Mouse (Mus musculus) hindlimb bud, embryonic 11.5 days (tissue): Measurements from ENCODE around the gene Inpp5d.
A peak's percentile ranks its signal among the peaks of the same experiment; 100 is the strongest.

Experiments
- DNase-seq: peaks from one replicate; pipeline ENCODE4 v3.0.0-alpha.2; 2012; ENCODE audit warnings: low read depth, low spot score; ENCODE audit errors: extremely low spot score

Inpp5d gene

DNA sequence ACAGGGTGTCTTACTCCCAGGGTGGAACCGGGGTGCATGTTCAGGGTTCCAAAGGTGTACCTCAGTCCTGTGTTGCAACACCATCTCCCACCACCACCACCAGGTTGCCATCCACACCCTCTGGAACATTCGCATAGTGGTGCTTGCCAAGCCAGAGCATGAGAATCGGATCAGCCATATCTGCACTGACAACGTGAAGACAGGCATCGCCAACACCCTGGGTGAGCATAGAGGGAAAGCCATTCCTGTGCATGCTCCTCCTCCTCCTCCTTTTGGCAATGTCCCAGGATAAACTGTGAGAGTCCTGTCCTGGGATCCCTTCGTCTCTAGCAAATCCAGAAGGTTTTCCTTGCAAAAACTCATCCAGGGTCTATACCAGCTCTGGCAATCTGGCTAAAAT lies 77.9 kb downstream of the Inpp5d start:
- DNase-seq = no peak

DNA sequence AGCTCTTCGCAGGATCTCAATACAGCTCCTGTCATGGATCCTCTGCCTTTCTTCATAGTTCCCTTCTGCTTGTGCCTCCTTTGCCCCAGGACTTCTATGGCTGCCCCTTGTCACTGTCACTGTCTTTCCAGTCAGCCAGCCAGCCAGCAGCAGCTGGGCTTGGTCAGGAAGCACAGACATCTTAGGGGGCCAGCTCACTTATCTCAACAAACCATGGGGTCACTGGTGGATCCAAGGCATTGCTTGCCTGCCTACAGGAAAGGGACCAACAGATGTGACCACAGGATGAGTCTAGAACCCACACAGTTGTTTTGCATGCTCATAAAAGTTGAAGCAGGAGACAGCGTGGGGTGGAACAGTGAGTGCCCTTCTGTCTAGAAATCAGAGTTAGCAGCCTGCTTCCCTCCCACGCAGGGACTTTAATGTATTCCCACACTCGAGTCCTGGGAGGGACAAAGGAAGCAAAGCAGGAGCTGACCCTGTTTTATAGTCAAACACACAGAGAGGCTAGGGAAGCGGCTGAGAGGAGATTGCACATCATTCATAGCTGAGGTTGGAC lies 79.9 kb downstream of the Inpp5d start:
- no peak for DNase-seq

DNA sequence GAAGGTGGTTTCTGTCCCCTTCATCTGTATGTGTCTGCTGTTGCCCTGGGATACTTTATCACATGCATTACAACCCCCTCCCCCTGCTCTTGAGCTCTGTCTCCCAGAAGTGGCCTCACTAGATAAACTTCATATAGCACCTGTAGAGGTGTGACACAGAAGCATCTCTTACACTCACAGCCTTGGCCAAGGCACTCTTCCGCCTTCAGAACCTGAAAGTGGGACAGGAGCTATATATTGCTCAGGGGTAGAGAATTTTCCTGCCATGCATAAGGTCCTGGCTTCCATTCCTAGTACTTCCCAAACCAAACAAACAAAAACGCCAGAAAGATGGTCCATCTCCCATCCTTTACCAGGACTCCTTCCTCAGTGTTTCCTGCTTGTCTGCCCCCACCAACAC lies 84.1 kb downstream of the Inpp5d start:
- DNase-seq = no peak

DNA sequence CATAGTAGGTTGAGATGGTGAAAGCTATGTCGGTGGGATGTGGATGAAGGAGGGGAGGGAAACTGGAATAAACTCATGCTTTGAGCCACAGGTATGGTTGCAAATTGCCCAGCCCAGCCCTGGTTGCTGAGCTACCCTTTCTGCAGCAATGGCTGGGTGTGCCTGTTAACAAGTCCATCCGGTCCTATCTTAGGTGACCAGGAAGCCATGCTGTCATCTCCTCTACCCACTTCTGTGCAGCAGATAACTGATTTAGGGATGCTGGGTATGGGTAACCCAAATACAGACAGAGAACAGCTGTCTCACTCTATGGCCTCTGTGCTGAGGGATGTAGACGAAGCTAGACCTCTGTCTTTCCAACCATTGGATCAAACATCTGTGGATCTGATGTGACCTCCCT lies 86.2 kb downstream of the Inpp5d start:
- DNase-seq = no peak

DNA sequence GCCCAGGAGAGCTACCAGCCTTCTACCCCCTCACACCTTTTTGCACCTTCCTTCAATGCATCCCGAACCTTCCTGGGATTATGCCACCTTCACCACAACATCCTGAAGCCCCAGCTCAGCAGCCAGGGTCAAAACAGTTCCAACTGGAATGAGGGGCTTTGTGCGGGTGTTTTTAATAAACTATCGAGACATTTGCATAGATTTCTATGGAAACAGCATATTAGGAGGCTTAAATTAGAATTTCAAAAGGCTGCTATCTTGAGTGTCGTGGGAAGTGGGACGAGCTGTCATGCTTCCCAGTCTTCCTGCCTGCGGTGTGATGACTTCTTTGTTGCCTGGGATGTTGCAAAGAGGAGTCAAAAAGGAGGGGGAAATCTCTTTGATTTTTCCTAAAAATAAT lies 88.9 kb downstream of the Inpp5d start:
- DNase-seq = no peak

DNA sequence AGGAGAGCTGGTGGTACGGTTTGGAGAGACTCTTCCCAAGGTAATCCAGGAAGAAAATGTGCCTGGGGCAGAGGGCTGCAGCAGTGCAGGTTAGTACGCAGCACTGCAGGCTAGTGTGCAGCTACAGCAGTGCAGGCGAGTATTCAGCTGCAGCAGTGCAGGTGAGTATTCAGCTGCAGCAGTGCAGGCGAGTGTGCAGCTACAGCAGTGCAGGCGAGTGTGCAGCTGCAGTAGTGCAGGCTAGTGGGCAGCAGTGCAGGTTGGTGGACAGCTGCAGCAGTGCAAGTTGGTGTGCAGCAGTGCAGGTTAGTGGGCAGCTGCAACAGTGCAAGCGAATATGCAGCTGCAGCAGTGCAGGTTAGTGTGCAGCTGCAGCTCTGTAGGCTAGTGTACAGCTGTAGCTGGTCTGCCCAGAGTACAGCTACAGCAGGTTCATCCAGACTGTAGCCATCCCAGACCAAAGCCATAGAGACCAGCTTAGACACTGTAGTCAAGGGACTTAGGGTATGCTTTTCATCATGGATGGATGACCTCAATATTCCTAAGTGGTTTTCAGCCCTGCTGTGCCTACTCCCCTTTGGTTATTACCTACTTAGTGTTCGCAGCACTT lies 89.7 kb downstream of the Inpp5d start:
- DNase-seq = no peak

DNA sequence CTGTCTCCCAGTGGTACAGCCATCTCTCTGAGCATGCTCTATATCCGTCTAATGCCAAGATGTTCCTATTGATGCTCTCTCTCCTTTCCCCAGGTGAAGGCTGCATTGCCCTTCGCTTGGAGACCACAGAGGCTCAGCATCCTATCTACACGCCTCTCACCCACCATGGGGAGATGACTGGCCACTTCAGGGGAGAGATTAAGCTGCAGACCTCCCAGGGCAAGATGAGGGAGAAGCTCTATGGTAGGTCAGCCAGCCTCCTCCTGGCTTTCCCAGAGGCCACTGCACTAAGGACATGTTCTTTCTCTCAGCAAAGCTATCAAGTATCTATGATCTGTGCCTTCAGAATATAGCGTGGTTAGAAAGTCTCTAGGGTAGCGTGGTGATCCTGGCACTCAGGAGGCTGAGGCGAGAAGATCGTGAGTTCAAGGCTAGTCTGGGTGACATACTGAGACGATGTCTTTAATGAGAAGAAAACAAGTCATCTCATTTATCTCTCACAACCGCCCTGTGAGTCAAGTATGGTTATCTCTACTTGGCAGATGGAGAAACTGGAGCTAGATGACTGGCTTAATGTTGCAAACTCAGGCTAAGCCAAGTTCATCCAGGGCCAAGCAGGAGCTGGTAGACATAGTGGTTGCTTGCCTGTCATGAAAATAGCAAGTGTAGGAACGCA lies 92.0 kb downstream of the Inpp5d start:
- DNase-seq = no peak

DNA sequence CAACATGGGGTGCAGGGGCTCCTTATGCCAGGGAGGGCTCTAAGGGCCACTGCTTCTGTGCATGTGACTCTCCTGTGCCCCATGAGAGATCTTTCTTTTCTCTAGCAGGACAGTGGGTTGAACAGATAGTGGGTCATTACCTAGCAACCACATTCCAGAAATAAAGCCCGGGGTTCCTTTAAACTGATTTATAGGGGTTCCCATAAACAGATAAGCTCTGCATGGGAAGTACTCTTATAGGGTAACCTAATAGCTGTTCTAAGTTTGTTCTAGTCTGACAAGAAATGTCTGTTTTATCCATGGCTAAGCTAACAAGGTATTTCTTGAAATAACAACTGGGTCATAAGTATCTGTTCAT lies 92.5 kb downstream of the Inpp5d start:
- DNase-seq = no peak

DNA sequence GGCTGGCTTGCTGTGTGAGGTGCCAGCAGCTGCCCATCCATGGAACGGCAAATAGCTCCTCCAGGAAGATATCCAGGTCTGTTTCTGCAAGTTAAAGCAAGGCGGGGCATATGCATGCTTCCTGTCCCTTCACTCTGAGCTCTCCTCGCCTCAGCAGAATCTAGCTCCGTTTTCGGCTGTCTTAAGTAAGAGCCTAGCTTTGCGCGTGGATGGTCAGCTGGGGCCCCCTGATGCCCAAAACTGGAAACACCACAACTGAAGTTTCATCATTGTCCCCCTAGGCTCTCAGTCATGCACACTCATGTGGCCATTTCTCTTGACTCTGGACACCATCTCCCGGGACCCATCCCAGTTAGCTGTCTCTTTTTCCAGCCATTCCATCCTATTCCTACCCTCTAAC lies 101.3 kb downstream of the Inpp5d start:
- DNase-seq = no peak

DNA sequence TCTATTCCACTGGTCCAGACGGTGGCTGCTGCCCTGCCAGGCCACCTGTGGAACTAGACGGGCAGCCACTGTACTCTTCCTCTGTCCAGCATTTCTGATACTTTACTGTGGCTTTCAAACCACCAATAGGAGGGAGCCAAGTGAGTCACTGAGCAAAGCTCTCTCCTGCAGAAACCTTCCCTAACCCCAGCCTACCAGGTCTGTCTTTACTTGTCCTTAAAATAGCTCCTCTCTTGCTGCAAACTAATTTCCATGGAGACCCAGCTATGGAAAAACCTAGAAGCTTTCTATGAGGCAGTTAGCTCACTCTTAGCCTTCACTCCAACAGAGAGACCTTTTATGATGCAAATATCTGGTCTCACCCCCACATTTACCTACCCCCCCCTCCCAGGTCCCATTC lies 102.0 kb downstream of the Inpp5d start:
- no peak for DNase-seq

DNA sequence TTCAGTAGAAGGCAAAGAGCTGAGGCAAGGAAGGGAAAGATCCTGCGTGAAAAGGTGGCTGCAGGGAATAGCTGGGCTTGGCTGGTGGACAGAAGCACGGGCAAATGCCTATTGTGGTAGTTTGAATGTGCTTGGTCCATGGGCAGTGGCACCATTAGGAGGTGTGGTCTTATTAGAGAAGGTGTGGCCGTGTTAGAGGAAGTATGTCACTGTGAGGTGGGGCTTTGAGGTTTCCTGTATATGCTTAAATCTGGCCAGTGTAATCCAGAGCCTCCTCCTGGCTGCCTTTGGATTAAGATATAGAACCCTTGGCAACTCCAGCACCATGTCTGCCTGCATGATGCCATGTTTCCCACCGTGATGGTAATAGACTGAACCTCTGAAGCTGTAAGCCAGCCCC lies 103.2 kb downstream of the Inpp5d start:
- DNase-seq = no peak

DNA sequence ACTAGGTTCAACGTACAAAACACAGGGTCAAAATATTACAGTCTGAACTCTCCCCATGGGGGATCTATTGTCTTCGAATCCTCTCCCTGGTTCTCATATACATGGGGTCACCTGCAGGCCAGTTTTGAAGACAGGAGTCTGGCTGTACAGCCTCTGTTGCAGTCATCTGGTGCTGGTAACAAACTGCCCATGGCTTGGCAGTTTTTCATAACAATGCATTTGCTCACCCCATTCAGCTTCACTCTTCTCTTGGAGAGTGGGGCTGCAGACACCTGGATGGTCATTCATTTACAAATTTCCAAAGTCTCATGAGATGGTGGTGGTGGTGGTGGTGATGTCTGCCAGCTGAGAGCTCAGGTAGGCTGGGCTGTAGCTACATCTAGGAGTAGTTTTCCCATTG lies 109.0 kb downstream of the Inpp5d start:
- DNase-seq = no peak

DNA sequence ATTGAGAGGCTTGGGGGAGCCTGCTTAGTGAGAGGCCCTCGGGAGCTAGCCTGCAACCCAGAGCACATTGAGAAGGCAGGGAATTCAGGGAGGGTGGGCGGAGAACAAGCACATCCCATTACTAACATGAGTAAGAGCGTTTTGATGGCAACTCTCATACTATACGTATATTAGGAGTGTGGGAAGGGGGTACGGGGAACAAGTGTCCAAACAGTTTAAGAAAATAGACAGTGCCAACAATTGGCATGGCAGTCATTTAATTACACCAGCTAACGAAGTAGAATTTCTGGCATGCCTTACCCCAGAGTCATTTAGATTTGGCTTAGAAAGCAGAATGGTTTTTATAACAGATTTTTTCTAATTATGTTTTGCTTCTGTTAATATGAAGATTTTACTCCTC lies 109.7 kb downstream of the Inpp5d start:
- no peak for DNase-seq

DNA sequence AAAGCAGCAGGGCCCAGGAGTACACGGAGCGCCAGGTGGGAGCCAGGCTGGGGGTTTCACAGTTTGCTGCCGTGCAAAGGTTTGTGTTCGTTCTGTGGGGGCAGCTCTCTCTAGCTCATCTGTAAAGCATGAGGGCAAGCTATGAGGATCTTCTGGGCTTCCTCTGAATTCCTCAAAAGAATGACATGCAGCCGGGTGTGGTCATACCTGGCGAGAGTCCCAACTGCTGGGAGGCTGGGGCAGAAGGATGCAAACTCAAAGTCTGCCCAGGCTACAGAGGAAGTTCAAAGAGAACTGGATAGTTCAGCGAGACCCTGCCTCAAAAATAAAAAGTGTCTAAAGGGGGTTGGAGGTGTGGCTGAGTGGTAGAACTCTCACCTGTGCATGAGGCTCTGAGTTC lies 110.2 kb downstream of the Inpp5d start:
- DNase-seq = no peak

DNA sequence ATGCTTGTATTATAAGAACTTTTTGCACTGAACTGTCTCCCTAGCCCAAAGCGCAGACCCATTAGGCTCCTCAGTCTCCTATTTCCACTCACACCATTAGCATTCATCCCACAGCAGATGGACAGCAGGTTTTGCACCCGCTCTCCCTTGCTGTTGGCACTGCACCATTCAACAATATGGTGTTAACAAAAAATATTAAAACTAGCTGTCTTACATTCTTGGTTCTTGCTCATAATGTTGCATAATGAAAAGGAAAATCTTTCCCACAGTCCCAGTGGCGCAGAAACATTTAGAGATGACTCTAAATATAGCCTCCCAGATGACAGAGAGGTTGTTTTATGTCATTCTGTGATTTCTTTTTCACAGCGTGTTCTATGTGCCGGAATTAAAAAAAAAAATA lies 113.1 kb downstream of the Inpp5d start:
- no peak for DNase-seq

DNA sequence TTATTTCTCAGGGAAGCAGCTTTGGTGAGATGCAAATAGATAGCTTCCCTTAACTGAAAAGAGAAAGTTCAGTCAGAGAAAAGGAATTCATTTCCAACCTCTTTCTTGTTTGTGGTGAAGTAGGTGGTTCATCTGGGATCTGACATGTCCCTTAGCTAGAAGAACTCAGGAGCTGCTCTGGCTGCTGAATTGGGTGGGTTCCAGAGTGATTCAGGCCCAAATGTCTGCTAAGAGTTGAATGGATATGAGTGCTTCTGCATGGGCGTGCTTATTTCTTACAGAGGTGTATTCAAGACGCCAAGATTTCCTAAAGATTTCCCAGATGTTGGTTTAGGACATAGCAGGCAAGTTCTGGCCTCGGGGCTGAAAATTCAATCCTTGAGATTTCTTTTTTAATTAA lies 114.0 kb downstream of the Inpp5d start:
- no peak for DNase-seq

DNA sequence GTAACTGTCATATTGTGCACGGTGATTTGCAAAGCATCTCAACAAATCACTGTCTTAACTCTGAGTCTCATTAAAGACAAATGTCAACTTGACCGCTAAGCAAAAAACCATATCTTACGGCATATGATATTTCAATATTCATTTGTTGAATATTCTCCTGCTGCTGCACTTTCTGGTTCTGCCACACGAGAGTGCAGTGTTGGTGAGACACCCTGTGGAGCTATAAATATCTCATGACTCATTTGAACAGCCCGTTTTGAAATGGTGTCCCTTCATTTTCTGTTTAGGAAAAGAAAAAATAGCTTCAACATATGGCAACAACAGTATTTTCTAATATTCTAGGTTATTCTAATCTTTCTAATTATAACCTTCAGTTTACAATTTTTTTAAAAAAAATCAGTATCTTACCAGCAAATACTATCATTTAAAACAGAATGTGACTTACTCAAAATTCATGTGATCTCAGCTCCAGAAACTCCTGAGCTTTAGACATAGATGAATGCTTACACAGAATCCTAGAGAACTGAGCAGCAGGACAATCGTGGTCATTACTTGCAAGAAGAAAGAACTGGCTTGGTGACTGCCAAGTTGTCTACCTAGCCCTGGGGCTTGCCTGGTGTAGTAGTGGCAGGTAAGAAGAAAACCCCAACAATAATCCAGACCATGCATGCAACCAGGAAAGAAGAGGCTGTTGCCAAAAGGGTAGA lies 120.6 kb downstream of the Inpp5d start:
- DNase-seq = no peak

DNA sequence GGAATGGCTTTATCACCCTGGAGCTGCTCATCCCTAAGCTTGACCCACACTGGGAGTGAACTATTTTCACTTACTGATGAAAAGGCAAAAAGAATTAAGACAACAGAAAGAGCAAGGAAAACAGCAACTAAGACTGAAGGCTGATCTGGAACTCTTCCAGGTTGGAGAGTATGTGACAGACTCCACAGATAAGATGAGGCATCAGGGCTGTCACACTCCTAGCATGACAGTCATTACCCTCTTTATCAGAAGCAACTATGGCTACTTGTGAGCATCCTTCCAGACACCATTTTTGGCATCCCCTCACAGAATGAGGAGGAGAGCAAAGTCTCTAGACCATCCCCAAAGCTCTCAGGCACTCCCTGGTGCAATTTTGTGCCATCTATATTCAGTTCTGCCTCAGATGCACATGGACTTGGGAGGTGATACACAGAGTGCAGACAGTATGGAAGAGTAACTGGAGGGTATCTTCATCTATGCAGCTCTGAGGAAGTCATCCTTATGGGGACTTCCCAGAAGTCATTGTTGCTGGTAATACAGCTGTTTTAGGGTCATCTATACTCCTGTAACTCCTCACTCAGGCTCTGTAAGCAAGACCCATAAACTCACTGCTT lies 129.4 kb downstream of the Inpp5d start:
- DNase-seq = no peak

DNA sequence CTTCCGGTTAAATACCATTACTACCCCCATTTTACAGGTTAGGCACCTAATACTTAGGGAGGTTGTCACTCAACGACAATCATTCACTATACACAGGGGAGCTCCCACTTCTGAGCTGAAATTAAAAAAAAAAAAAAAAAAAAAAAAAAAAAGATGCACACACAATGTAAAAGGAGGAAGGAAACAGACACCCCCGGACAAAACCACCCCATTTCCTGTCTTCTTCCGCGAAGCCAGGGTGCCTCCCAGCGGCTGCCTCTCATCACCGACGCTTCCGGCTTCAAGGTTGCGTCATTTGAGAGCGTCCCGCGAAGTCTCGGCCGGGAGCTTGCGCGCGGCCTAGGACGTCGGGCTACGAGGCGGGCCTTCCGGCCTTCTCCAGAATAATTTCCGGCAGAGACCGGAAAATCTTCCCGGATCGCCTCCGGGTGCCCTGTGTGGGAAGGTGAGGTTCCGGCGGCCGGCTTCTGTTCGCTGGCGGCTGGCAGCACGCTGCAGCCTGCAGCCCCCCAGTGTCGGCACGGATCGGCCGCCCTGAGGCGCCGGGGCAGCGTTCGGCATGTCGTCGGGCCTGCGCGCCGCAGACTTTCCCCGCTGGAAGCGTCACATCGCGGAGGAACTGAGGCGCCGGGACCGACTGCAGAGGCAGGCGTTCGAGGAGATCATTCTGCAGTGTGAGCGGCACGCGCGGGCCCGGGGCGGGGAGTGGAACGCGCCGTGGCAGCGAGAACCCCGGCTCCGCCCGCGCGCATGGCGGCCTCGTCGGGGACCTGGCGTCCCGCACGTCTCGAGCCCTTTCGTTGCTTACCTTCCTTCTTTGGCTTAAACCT lies 135.7 kb downstream of the Inpp5d start, which contains the start of gene Atg16l1:
Atg16l1 (plus strand) TSS at position 230 of the 830 bp plus-strand sequence.
- DNase-seq = peak; percentile 74

DNA sequence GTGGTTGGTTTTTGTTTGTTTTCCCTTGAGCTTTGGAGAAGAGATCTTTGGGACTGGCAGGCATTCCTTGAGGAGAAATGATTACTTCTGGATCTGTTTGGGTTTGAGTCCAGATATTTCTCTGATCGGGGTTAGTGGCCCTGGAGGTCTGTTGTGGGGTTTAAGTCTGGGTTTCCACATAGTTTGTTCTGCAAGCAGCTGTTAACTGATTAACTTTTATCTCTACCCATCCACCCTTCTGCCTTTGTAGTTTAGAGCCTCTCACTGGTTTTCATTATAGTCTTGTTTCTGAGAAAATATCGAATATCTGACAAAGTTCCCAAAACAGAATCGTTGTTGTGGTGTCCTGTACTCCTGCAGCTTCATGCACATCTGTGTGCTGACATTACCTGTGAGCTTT lies 143.7 kb downstream of the Inpp5d start:
- no peak for DNase-seq

DNA sequence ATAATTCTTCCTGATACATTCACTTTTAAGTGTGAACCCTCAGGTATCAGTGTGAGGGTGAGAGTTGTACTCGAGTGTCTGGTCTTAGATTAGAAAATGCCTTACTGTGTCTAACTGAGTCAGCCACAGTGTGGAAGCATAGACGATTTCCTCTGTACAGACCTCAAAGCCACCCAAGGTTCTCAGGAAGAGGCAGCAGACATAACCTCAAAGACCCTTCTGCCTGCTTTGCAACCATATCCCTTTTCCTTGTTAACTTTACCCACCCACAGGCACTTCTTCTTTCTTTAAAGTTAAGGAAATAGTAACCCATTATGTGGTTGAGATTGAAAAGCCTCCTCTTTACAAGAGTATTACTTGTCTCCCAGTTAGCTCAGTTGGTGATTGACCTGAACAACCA lies 145.6 kb downstream of the Inpp5d start:
- DNase-seq = no peak
